Mouse (Mus musculus) gastrocnemius, postnatal 14 days (tissue): ENCODE results near the gene Olfr56. TPM values are rescaled to one million over a fixed set of nuclear protein-coding genes. Genes with fewer than 3 reads are reported as not detected.
"Not testable (repeated sequence)": the region's sequence is repeated elsewhere in the genome, so short reads cannot be mapped to it uniquely, and the experiment has no call there.

Source experiments
- DNase-seq: peaks from one replicate; pipeline ENCODE4 v3.0.0; 2021; ENCODE audit warnings: mixed read lengths
- intact Hi-C: fragments of 180-260 bp; cut with DNase I; formaldehyde crosslinking; loops from one replicate; pipeline ENCODE4 v1.15.1; 2025; ENCODE audit warnings: low total_unique reads
- long read RNA-seq, 2 experiments: library from polyadenylated mRNA; stranded (forward); transcript quantifications; one replicate each; pipeline ENCODE4 v2.0.0; 2021
- total RNA-seq, 2 experiments: library from RNA; stranded (reverse); gene quantifications; 2 replicates each; pipeline ENCODE4 v1.2.3; 2021

The Olfr56 gene
- total RNA-seq: not detected
- long read RNA-seq, experiment 1: 0 reads
- long read RNA-seq, experiment 2: 0 reads

- intact Hi-C loops, DNase-seq: not testable (repeated sequence)
Observed at GRCm38 (mm10) chr11:48978240-48978939, at the start of gene Olfr56. Gene Olfr56 (plus strand): TSS chr11:48978889.

GRCm38 (mm10) chr11:48933422-48933821 lies 45.3 kb upstream of the Olfr56 start:
- DNase-seq, intact Hi-C loops: not testable (repeated sequence)

- intact Hi-C loops, DNase-seq: not testable (repeated sequence)
Observed at GRCm38 (mm10) chr11:48933923-48934322, 44.8 kb upstream of the Olfr56 start.

GRCm38 (mm10) chr11:48935291-48935690 lies 43.4 kb upstream of the Olfr56 start:
- DNase-seq, intact Hi-C loops: not testable (repeated sequence)

GRCm38 (mm10) chr11:48939286-48939685 lies 39.4 kb upstream of the Olfr56 start:
- DNase-seq, intact Hi-C loops: not testable (repeated sequence)

GRCm38 (mm10) chr11:48946090-48946489 lies 32.6 kb upstream of the Olfr56 start, which contains the start of gene Psme2b:
Gene Psme2b (minus strand): TSS chr11:48946190.
- intact Hi-C loops, DNase-seq: not testable (repeated sequence)

- intact Hi-C loops, DNase-seq: not testable (repeated sequence)
Observed at GRCm38 (mm10) chr11:48974686-48975085, 4.0 kb upstream of the Olfr56 start.

- intact Hi-C loops, DNase-seq: not testable (repeated sequence)
Observed at GRCm38 (mm10) chr11:48979251-48979650, 562 bp downstream of the Olfr56 start, which contains the start of gene 9930111J21Rik1. Gene 9930111J21Rik1 (minus strand): TSS chr11:48979398.

- intact Hi-C loops: not testable (repeated sequence)
Observed at GRCm38 (mm10) chr11:48980052-48980451, 1.4 kb downstream of the Olfr56 start.

GRCm38 (mm10) chr11:48982848-48983247 lies 4.2 kb downstream of the Olfr56 start:
- intact Hi-C loops, DNase-seq: not testable (repeated sequence)

More at GRCm38 (mm10) chr11:48980052-48980451, 1.4 kb downstream of the Olfr56 start:
- not testable (repeated sequence) for DNase-seq

- DNase-seq, intact Hi-C loops: not testable (repeated sequence)
Observed at GRCm38 (mm10) chr11:48988219-48988618, 9.5 kb downstream of the Olfr56 start.

GRCm38 (mm10) chr11:48989981-48990380 lies 11.3 kb downstream of the Olfr56 start:
- intact Hi-C loops, DNase-seq: not testable (repeated sequence)

- intact Hi-C loops, DNase-seq: not testable (repeated sequence)
Observed at GRCm38 (mm10) chr11:48991740-48992520, 13.2 kb downstream of the Olfr56 start, which contains the start of gene Gm12185. Gene Gm12185 (minus strand): TSS chr11:48992226.

GRCm38 (mm10) chr11:48993296-48993695 lies 14.6 kb downstream of the Olfr56 start:
- intact Hi-C loops, DNase-seq: not testable (repeated sequence)

GRCm38 (mm10) chr11:48994018-48994417 lies 15.3 kb downstream of the Olfr56 start, which contains the start of gene Tgtp1:
Gene Tgtp1 (minus strand): TSS chr11:48994172.
- intact Hi-C loops, DNase-seq: not testable (repeated sequence)

GRCm38 (mm10) chr11:49000411-49000810 lies 21.7 kb downstream of the Olfr56 start:
- DNase-seq, intact Hi-C loops: not testable (repeated sequence)

- intact Hi-C loops, DNase-seq: not testable (repeated sequence)
Observed at GRCm38 (mm10) chr11:49006317-49006716, 27.6 kb downstream of the Olfr56 start.

GRCm38 (mm10) chr11:49006785-49007184 lies 28.1 kb downstream of the Olfr56 start:
- intact Hi-C loops, DNase-seq: not testable (repeated sequence)

GRCm38 (mm10) chr11:49012074-49012473 lies 33.4 kb downstream of the Olfr56 start:
- DNase-seq, intact Hi-C loops: not testable (repeated sequence)

GRCm38 (mm10) chr11:49050064-49050463 lies 71.4 kb downstream of the Olfr56 start:
- intact Hi-C loops, DNase-seq: not testable (repeated sequence)
